Mouse (Mus musculus): ENCODE measurements around the gene Ly6g6e.
"Not testable (repeated sequence)": the region's sequence is repeated elsewhere in the genome, so short reads cannot be mapped to it uniquely, and the experiment has no call there.

The Ly6g6e gene

GRCm38 (mm10) chr17:35102299-35102698, 25.6 kb downstream of the Ly6g6e start:
- DNase-seq (ENCODE audit: low read depth), result no peak

GRCm38 (mm10) chr17:35103221-35103690, 26.6 kb downstream of the Ly6g6e start:
- no peak for DNase-seq (ENCODE audit: low read depth)

GRCm38 (mm10) chr17:35104079-35104478, 27.4 kb downstream of the Ly6g6e start:
- no peak for DNase-seq (ENCODE audit: low read depth)

- DNase-seq (ENCODE audit: low read depth), result no peak
Observed at GRCm38 (mm10) chr17:35104754-35105153, 28.1 kb downstream of the Ly6g6e start.

GRCm38 (mm10) chr17:35105740-35106389, 29.2 kb downstream of the Ly6g6e start:
- peak; percentile 77 for DNase-seq (ENCODE audit: low read depth)

DNA sequence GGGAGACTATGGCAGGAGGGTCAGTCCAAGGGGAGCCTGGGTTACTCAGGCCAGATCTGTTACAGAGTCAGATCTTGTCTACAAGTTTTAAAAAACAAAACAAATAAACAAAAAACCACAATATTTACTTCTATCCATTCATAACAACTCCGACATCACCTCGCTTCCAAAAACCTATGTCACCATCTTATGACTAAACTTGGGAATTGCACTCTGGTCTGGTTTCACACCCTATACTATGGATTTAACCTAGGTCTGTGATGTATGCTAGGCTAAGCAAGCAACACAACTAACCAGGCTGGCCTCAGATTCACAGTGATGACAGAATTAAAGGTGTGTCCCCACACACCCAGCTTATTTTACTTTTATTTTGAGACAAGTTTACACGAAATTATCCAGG, 29.8 kb downstream of the Ly6g6e start:
- DNase-seq (ENCODE audit: low read depth), result peak; percentile 60

GRCm38 (mm10) chr17:35108097-35108496, 31.4 kb downstream of the Ly6g6e start, which contains the start of gene Ly6g5c:
Ly6g5c (plus strand) TSS chr17:35108279.
- DNase-seq (ENCODE audit: low read depth), result no peak

GRCm38 (mm10) chr17:35111774-35112173, 35.1 kb downstream of the Ly6g6e start:
- no peak for DNase-seq (ENCODE audit: low read depth)

GRCm38 (mm10) chr17:35115046-35116019, 38.6 kb downstream of the Ly6g6e start, which contains the start of gene Ly6g5b:
Ly6g5b (minus strand) TSS chr17:35115428.
- DNase-seq (ENCODE audit: low read depth), result peak; percentile 71

DNA sequence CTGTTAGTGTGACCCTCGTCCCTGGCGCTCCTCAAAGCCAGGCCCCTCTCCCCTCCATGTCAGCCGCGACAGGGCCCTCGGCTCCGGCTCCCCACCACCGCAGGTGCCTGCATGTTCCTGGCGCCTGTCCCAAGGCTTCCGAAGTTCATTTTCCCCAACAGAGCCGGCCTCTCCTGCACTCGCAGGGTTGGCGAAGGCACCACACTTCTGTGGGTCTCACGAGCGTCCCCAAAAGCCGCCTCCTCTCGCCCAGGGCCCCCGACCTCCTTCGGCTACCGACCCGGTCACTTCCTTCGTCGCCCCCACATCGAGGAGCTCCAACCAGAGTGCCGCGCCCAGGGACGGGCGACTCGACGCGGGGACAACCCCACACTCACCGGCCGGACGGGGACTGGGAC, 44.0 kb downstream of the Ly6g6e start:
- peak; percentile 46 for DNase-seq (ENCODE audit: low read depth)

DNA sequence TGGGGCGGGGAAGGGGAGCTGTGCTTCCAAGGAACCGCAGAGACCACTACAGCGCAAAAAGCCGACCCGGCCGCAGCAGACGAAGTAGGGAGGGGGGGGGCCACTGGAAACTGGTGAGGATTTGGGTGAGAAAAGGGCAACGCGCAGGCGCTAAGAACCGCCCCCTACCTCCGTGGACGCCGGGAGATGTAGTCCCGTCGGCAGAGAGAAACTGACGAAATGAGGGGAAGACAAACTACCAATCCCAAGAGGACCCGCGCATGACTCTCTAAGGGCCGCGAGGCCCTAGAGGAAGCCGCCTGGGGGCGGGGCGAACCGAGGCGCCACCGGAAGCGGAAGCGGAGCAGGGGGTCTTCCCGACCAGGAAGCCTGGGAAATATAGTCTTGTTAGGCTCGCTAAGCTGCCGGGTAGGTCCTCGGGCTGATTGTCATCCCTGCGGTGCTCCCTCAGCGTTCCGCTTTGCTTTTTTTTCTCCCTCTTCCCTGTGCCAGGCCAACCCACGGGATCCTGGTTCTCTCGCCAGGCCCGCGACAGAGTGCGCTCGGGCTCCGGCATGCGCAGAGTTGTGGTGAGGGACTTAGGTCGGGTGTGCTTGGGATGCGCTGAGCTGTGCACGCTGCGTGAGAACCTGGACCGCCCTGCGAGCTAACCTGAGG, 44.6 kb downstream of the Ly6g6e start, which contains the start of gene Gpank1:
TSS of gene Gpank1 (plus strand) at position 313 of the 657 bp plus-strand sequence.
- DNase-seq (ENCODE audit: low read depth), result peak; percentile 99

DNA sequence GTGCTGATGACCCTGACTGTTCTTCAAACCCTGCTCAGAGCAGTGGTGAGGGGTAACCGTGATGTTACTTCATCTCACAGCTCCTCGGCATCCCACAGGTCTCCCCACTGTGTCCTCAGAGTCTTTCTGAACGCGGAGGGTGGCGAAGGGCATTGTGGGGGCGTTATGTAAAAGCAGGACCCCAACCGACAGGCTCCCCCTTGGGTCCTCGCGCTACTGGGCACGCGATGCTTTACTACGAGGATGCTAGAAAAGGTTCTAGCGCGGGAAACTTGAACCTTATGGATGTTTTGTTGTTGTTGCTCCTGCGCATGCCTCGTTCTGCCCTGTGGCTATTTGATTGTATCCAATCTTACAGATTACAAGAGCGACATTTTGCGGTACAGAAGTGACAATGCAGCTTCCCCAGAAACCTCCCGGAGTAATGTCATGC, 45.2 kb downstream of the Ly6g6e start, which contains the start of gene Csnk2b:
TSS of gene Csnk2b (minus strand) at position 183 of the 433 bp plus-strand sequence.
- peak; percentile 89 for DNase-seq (ENCODE audit: low read depth)

DNA sequence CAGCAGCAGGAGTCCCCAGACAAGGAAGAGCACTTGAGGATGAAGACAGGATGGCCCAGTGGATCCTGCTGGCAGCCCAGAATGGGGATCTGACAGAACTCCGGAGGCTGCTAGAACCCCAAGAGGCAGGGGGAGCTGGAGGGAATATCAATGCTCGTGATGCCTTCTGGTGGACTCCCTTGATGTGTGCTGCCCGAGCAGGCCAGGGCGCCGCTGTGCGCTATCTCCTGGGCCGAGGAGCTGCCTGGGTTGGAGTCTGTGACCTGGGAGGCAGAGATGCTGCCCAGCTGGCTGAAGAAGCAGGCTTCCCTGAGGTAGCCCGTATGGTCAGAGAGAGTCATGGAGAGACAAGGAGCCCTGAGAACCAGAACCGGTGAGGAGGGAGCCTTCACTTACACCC, 46.6 kb downstream of the Ly6g6e start:
- not testable (repeated sequence) for DNase-seq (ENCODE audit: low read depth)

DNA sequence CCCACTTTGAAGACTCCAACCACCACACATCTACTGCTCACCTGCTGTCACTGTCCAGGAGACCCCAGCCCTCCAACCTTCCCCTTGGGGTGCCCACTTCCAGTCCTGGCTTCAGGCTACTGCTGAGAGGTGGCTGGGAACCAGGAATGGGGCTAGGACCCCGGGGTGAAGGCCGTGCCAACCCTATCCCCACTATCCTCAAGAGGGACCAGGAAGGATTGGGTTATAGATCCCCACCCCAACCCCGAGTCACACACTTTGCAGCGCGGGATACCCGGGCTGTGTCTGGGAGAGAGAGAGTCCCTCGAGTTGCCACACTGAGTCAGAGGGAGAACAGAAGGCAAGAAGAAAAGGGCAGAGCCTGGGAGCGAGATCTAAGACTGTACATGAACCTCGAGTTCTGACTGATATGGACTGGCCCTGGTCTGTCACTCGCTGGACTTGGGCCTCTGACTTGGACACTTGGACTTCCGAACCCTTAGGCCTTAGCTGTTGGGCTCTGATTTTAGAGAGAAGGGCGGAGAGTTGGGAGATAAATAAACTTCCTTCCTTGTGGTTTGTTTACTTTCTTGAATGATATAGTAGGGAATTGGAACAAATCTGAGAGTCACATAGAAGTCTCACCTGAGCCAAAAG, 47.7 kb downstream of the Ly6g6e start:
- DNase-seq (ENCODE audit: low read depth), result not testable (repeated sequence)

DNA sequence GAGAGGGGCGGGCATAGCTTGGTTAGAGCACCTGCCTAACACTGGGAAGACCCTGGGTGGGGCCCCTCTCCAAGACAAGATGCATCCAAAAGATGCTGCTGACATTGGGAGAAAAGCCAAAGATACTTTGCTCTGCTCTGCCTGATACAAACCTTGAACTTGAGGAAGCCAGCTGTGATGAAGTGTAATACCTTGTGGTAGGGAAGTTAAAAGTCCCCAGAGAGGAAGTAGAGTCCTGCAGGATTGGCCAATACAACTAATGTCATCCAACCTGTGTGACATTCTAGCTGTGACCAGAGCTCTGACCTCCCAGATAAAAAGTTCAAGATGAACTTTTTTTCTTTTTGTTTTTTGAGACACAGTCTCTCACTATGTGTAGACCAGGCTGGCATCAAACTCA, 48.4 kb downstream of the Ly6g6e start:
- no peak for DNase-seq (ENCODE audit: low read depth)

- DNase-seq (ENCODE audit: low read depth), result peak; percentile 10
Observed at GRCm38 (mm10) chr17:35125578-35125977, 48.9 kb downstream of the Ly6g6e start.

DNA sequence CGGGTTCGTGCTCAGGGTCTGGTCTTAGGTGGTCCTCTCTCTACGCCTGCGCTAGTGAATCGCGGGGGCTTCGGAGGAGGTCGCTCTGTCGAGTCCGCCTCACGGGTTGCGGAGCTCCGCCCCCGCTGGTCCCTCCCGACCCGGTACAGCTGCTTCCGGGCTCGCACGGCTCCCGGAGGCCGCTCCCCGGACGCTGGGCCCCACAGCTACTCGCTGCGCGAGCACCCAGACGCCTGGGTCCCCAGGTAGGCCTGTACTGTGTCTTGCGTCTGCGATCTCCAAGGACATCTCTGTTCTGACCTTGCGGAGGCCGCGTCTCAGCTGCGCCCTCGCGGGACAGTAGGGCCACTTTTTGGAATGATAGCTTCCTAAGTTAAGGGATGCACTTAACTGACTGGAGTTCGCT, 49.5 kb downstream of the Ly6g6e start, which contains the start of gene D17H6S53E:
TSS of gene D17H6S53E (plus strand) at position 168 of the 406 bp plus-strand sequence.
- DNase-seq (ENCODE audit: low read depth), result peak; percentile 81

DNA sequence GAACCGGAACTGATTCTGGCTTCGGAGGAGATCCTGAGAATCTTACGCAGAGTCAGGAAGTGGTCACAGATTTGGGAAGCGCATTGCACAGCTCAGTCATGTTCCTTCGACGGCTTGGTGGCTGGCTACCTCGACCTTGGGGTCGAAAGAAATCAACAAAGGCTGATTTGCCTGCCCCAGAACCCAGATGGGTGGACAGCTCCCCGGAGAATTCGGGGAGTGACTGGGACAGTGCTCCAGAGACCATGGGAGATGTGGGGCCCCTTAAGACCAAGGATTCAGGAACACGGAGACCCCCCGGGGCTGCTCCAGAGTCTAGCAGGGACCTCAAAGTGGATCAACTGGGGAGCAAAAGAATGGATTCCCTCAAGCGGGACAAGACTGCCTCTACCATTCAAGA, 50.3 kb downstream of the Ly6g6e start:
- DNase-seq (ENCODE audit: low read depth), result peak; percentile 17

Data from NIH3T3 (cell line).